Mouse (Mus musculus): Measurements from ENCODE around the gene Gucy2g.

Gucy2g gene

DNA sequence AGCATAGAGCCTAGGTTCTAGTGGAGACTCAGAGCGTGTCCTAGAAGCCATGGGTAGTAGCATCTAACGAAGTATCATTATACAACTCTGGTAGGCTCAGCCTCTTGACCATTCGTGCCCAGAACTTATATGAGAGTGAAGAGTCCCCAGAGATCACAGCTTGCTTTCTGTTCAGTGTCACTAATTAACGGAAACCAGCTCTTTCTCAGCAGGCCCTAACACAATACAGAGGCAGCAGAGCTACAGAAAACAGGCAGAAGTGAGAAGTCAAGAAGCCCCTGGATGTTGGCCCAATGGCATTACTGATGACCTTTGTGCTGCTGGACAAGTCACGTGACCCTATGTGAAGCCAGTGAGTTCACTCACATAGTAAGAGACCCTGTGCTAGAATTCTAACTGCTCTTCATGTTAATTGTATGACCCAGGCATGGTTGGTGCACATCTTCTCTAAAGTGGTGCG is at the start of gene Gucy2g:
TSS of gene Gucy2g (minus strand) at position 51 of the 460 bp plus-strand sequence.
- DNase-seq (ENCODE audit: low spot score in 2 of 2), result no peak

DNA sequence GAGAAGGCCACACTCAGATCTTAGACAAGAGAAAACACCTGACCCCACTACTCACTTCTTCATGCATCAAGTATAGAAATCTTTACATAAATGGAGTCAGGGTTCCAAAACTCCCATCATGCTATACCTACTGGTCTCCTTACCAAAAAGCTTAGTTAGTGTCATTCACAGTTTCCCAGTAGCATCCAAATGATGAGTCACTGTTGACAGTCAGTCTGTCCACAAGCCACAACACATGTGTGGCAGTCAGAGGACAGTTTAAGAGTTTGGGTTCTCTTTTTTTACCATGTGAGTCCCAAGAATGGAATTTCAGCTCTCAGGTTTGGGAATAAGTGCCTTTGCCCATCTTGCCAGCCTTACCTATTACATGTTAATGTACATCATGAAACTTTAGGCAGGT is 47.9 kb upstream of the Gucy2g start:
- no peak for DNase-seq (ENCODE audit: low spot score in 2 of 2)

DNA sequence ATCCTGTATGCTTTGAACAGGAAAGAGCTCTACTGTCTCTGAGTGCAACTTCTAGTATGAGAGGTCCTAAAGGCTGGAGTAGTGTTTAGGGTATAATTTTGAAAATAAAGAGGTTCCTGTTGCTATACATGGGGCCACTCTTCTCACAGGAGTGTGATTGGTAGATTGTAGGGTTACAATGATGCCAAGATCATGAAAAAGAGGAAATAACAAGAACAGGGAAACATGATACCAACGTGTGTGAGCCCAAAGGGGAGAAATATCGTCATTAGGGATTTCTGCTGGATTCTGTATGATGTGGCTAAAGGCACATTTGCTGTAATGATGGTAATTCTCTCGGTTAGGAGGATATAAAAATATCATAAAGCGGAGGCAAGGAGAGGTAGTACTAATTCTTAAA is 45.0 kb upstream of the Gucy2g start:
- DNase-seq (ENCODE audit: low spot score in 2 of 2), result no peak

DNA sequence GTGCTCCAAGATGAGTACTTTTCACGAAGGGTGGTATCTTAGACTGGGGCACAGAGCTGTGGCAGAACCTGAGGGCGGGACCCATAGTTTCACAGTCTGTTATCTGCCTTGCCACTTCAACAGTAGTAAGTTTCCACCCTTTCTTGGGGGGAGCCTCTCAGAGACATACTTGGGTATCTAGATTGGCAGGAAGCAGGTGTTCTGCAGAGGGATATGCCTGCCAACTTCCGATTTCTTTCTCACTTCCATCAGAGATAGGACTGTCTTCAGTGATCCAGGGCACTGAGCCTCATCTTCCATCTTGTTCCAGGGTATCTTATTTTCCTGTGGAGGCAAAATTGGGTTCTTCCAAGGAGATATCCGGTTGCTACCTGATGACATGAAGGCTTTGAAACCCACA is 43.1 kb upstream of the Gucy2g start:
- no peak for DNase-seq (ENCODE audit: low spot score in 2 of 2)

DNA sequence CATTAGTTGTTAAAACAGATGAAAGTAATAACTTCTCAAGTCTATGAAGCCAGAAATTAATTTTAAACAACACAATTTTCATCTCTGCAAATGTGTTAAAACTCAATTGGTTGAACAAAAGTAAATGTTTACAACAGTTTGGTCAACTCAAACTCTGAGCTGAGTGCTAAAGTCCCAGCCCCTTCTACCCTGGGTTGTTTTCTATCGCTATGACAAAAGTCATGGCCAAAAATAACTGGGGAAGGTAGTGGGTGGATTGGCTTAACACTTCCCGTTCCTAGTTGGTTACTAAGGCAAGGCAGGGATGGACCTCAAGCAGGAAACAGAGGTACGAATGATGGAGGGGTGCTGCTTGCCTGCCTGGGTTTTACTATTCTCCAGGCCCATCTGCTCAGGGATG is 35.7 kb upstream of the Gucy2g start:
- no peak for DNase-seq (ENCODE audit: low spot score in 2 of 2)

DNA sequence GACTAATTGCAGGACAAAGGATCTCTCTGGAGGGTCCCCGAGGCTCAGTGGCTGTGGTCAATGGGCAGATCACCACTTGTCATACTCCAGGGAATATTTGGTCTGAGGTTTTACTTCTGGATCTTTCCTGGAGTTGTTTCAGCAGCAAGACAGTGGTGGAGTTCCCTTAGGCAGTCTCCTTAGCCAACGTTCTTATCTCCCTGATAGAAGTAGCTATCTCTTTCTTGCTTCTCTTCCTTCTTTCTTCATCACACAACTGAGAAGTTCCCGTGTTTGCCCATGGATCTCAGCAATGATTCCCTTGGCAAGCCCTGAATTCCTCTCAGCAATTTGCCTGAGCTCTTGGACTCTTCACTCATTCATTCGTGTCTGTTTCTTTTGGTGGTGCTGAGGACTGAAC is 35.1 kb upstream of the Gucy2g start:
- DNase-seq (ENCODE audit: low spot score in 2 of 2), result no peak

DNA sequence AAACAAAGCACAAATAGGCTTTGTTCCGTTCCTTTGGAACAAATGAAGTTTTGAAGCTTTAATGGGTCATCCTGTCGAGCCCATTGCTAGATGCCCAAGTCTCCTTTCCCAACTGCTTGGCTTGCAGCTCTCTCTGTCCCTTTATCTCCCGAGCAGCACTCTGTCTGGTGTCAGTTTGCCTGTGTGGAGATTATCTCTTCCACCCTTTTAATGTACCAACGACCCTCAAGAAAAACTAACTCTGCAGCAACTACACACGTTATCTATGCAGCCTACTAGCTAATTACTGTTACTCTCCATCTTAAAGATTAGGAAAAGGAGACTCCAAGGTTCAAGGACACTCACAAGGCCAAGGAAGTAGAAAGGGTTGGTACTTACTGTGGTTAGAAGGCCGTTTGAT is 32.3 kb upstream of the Gucy2g start:
- no peak for DNase-seq (ENCODE audit: low spot score in 2 of 2)

DNA sequence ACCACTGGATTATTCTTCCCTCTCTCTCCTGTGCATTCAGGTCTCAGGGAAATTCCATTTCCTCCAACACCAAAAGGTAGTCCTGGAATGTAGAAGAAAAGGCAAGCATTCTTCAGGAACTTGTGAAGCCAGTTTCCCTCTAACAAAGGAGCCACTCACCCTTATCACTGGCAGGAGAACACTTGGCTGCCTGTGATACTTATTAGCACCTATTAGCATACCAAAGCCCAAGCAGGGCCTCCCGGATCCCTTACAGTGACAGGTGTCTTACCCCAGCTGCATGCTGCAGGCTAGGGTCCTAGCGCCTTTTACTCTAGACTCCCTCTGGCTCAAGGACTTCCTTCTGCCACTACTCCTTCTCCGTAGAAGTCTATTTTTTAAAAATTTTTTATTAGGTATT is 30.4 kb upstream of the Gucy2g start:
- no peak for DNase-seq (ENCODE audit: low spot score in 2 of 2)

DNA sequence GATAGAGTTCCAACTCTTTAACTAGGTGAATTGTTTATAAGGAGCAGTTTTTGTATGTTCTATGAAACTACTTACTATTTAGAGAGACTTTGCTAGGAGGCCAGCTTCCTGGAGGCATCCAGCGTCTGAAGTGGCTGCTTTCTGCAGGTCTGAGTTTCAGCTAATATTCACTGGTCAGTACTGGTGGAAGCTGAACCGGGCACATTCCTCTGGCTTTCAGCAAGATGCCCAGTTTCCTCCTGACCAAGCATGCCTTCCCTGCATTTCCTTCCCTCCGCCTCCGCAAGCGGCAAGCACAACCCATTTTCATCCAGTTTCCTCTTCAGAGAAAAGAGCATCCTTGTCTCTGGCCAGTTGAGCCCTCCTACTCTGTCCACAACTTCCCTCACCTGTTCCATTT is 28.0 kb upstream of the Gucy2g start:
- DNase-seq (ENCODE audit: low spot score in 2 of 2), result no peak

DNA sequence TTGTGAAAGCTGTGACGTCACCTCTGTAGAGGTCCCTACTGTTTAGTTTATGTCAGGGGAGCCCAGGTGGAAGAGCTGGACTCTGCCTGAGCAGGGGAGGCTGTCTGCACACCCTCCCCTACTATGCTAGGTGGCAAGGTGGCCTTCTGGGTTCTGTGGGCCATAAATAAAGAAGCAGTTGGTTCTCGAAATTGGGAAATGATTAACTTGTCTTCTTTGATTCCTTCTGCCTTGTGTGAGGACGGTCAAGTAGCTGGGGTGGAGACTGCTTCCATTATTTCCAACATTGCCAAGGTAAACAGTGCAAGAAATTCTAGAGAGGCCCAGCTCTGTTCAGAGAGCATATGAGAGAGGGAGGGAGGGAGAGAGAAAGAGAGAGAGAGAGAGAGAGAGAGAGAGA is 27.1 kb upstream of the Gucy2g start:
- no peak for DNase-seq (ENCODE audit: low spot score in 2 of 2)

DNA sequence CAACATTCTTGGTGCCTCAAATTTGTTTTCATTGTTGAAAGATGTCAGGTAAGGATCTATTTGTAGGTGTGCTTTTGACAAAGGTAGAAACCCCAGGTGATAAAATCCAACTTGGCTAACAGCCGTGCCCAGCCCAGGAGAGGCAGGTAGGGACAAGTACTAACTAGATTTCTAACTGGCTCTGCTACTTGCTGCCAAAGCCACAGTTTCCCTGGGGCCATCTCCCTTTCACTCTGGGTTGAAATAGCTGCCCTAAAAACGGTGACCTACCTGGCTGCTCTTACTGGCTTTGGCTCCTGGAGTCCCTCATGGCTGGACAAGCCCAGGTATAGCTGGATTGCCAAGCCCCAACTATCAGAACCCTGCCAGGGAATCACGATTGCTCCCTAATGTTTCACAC is 25.8 kb upstream of the Gucy2g start:
- no peak for DNase-seq (ENCODE audit: low spot score in 2 of 2)

DNA sequence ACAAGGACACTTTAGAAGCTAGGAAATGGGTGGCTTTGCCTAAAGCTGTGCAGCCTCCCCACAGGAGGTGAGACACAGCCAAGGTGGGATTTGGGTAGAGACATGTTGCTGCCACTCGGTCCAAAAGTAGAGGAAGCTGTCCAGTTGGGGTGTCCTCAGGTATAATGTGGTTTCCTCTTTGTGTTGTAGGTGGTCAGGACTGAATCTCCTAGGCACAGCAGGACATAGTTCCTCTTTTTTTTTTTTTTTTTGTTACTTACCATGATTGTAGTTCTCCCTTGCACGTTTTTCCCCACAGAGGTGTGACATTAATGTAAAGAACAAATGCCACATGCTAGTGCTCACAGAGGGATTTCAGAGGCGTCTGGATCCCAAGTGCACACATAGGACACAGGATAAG is 24.2 kb upstream of the Gucy2g start:
- DNase-seq (ENCODE audit: low spot score in 2 of 2), result no peak

DNA sequence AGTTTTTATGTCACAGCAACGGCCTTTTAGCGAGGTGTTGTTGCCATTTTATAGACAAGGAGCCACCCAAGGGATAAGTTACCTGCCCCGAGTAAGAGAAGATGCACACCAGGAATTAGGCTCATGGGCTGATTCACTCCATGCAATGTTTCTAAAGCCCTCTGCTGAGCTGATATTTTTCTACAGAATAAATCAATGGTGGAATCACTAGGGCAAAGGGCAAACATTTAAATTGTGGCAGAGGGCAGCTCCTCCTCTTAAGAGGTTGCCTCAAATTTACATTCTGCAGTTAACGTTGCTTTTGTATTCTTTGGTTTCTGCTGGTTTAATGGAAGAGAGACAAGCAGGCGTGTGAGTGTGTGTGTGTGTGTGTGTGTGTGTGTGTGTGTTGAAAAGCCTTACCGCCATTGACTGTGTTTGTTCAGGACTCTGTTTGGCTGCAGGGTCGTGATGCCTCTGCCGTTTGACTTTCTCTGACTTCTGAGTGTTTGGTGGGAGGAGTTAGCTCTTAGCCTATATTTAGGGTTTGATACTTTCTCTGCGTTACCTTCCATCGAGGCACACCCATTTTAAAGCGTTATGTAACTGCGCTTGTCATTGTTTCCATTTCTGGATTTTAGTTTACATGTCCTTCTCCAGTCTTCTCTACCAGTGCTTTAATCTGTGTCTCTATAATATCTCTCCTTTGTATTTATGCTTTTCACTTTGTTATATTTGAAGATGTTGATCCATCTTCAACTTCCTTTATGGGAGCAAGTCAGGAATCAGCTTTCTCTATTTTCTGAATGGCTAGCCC is 19.6 kb upstream of the Gucy2g start:
- no peak for DNase-seq (ENCODE audit: low spot score in 2 of 2)

DNA sequence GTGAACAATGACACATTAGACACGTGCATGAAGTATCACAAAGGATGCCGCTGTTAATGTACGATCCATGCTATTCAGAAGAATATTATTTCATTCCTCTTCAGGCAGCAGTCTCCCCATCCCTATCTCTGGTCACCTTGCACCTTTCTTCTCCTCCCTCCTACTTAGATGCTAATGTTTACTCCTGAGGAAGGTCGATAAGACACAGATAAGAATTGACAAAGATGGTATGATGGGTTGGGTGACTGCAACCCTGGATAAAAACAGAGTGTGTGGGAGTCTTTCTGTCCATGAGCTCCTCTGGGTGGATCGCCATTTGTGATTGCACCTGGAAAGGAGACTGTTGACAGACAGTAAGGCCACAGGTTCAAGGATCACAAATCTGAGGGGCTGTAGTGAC is 17.5 kb upstream of the Gucy2g start:
- DNase-seq (ENCODE audit: low spot score in 2 of 2), result no peak

DNA sequence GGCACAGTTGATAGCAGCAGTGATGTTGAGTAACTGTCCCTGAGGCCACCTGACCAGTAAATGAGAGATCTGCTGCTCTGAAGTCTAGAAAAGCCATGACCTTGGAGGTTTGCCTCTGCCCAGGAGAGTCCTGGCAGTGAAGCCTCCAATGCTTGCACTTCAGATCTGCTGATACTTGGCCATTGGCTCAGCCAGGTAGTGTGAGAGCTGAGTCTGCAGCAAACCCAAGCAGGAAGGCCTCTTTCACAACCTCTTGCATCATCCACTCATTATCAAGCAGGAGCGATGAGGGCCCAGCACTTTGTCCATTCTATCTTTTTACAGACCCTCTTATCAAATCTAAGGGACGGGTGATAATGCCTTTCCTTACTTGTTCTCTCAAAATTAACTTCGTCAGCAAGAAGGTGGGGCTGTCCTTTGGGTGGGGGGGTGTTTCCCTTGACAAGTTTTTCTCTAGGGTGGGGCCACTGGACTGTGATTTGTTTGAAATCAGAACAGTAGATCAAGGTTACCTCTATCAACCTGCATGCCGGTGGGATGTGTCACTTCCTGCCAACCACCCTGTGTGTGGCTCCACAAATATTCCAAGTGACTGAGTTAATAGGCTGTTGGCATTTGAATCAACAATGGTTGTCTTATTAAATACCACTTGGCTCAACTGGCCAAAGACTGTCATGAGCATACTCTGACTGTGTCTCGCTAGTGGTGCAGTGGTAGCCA is 16.8 kb upstream of the Gucy2g start:
- DNase-seq (ENCODE audit: low spot score in 2 of 2), result no peak

DNA sequence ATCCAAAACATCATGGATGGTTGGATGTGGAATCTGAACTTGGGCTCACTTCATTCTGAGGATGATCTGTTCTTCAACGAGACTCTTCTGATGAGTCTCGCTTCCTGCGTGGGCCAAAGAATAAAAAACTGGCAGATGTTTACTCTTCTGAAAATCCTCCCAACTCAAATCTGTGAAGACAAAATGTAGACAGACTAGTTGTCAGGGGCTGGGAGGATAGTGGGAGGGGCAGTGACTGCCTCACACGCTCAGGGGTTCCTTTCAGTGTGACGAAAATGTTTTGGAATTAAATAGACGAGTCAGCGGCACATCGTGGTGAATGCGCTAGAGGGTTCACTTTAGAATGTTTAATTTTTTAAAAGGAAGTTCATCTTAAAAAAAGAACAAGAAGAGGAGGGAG is 15.1 kb upstream of the Gucy2g start:
- peak; percentile 46 to 48 for DNase-seq (ENCODE audit: low spot score in 2 of 2)

DNA sequence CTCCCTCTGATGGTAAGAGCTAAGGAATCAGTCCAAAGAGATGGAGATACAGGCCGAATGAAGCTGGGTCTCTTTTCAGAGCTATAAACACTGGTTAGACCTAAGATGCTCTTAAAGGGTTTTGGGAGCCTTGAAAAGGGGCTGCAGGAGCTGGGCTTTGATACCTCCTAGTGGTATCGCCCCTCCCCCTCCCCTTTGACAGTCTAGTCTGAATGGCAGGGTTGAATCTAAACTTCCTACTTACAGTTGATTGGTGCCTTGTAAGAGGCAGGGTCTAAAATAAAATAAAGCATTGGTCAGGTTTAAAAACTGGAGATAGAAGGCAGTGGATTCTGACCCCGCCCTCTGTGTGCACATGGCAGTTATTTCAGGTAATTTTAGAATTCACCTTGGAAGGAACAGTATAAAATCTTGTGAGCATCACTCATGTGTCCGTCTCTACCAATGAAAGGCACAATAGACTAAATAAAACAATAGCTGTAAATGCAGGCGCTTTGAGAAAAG is 13.5 kb upstream of the Gucy2g start:
- peak; percentile 20 to 29 for DNase-seq (ENCODE audit: low spot score in 2 of 2)

DNA sequence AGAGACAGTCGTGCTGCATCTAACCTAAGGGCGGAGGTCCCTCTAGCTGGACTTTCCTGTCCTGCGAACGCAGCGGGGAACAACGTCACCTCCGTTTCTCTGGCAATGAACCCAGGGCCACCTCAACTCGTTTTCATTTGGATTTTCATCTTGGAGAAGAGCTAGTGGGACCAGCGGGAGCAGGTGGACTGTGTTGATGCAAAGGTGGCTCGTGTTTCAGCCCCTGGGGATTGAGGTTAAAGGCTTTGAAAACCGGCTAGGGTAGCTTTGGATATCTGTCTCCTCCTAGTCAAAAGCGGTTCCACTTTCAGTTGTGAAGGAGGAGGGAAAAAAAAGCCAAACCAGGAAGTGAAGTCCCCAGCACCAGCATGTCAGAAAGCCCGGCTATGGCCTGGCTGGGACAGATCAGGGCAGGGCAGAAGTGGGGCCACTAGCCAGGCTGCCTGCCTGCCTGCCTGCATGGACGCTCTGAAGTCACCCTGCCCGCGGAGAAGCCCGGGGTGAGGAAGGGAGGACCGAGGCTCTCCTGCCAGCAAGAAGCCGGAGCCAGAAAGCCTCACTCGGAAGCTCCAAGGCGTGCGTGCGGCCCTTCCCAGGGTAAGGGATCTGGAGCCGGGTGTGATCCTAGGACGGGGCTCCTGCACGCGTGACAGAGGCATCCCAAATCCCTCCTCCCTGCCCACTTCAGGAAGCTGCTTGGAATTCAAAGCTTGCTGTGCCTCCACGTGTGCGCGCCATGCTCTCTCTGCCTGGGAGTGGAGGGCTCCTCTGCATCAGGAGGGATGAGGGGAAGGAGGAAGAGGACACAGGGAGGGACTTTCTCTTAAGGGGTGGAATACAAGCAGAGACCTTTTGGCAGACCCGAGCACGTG is 12.8 kb upstream of the Gucy2g start:
- DNase-seq (ENCODE audit: low spot score in 2 of 2), result peak; percentile 63 to 65

DNA sequence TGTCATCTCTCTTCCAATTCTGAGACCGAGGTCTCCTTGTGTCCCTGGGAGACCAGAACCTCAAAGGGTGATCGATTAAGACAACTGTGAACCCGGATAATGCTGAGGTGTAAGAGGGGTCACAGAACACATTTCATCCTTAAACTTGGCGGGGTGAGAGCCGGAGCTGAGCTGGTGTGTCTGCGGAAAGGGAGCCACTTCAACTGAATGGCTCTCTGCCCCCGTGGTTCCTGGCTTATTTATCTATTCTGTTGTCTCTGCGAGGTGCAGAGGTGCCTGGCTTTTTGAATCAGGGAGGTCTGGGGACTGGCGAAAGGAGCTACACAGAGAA is 12.2 kb upstream of the Gucy2g start:
- DNase-seq (ENCODE audit: low spot score in 2 of 2), result no peak

DNA sequence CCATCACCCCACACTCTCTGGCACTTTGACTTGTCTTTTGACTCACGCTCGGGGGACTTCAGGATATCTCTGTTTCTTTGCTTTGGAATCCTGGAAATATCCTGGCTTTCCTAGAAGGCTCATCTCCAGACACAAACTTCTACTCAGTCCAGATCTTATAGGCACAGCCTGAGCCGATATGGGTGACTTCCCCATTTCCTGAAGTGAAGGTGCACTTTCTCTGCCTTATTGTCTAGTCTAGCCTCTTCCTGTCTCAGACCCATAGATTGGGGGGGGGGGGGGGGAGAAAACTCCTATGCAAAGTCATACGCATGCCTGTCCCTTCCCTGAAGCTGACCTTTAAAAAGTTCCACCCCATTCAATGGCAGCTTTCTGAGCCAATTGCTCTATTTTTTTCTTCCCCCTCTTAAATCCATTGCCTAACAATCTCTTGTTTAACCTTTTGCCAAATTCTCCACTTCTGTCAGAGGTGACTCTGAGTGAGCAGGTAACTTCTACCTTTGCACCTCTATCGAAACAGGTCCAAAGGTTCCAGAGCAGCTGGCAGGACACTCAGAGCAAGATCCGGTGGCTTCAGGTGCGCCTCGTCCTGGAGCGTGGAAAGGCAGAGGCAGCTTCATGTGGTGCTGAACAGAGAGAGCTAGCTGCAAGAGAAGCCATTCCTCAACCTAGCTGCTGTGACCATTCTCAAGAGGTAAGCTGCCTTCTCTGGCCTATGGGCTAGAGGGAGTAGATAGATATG is 10.5 kb upstream of the Gucy2g start, which contains the start of gene Acsl5:
TSS of gene Acsl5 (plus strand) at position 556 of the 742 bp plus-strand sequence.
- no peak for DNase-seq (ENCODE audit: low spot score in 2 of 2)

DNA sequence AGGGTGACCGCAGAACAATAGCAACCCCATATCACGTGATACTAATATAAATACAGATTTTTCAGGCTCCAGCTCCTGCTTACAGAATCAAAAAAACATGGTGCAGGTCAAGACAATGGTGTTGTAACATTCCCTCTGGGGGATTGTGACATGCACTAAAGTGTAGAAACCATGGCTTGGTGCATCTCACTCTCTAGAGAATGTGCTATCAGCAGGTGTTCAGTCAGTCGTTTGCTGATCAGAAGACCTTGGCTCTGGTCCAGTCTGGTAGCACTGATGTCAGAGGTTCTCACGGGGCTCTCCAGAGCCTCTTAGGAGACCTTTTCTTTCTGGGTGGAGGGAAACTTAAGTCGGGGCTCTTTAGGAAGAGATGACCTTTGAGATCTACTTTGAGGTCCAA is 9.4 kb upstream of the Gucy2g start:
- DNase-seq (ENCODE audit: low spot score in 2 of 2), result no peak
